Mouse (Mus musculus) liver, embryonic 14.5 days (tissue): Measurements from ENCODE around the gene Shc1. TPM values are rescaled to one million over a fixed set of nuclear protein-coding genes. Genes with fewer than 3 reads are reported as not detected.

Source experiments
- ATAC-seq: fragments of 200-750 bp; cut with Nextera tagmentation; 2 replicates; pipeline ENCODE4 v1.8.0; 2017; ENCODE audit warnings: moderate number of reproducible peaks, mild to moderate bottlenecking, moderate library complexity; ENCODE audit not compliant: insufficient read depth
- DNase-seq, 3 experiments: peaks; one replicate each; pipeline ENCODE4 v3.0.0-alpha.2; 2012 to 2013; ENCODE audit warnings: low read depth in 3 of 3, low spot score in 3 of 3
- H3K27ac ChIP-seq: fragments of 300-500 bp; sonication (generic); 2 replicates; pipeline ENCODE4 v1.5.1; 2014; ENCODE audit warnings: moderate library complexity, mild to moderate bottlenecking, control low read depth, inconsistent platforms
- H3K27me3 ChIP-seq: fragments of 300-500 bp; sonication (generic); 2 replicates; pipeline ENCODE4 v1.6.1; 2014; ENCODE audit warnings: mild to moderate bottlenecking, low read length, moderate library complexity; ENCODE audit not compliant: control insufficient read depth, insufficient read depth
- H3K36me3 ChIP-seq: fragments of 300-500 bp; sonication (generic); replicated peaks from 2 replicates; pipeline ENCODE4 v1.6.1; 2014; ENCODE audit warnings: low read depth; ENCODE audit not compliant: control insufficient read depth, insufficient read depth
- H3K4me1 ChIP-seq, 2 experiments: fragments of 200-500 bp in 1 of 2; fragments of 300-500 bp in 1 of 2; sonication (generic) in 1 of 2; replicated peaks; 2 replicates each; pipeline ENCODE4 v1.6.1; 2012 to 2014; ENCODE audit warnings: antibody characterized with exemption in 1 of 2, inconsistent platforms in 1 of 2, low read length in 1 of 2; ENCODE audit not compliant: control insufficient read depth in 2 of 2, insufficient read depth in 2 of 2
- H3K4me2 ChIP-seq: fragments of 300-500 bp; sonication (generic); 2 replicates; pipeline ENCODE4 v1.6.1; 2014; ENCODE audit warnings: low read depth, mild to moderate bottlenecking, control low read depth, moderate library complexity
- H3K4me3 ChIP-seq, 2 experiments: fragments of 200-500 bp in 1 of 2; fragments of 300-500 bp in 1 of 2; sonication (generic) in 1 of 2; 2 replicates each; pipeline ENCODE4 v1.5.1; 2012 to 2014; ENCODE audit warnings: low read depth in 2 of 2, low read length in 2 of 2, mild to moderate bottlenecking in 2 of 2, control low read depth in 1 of 2, inconsistent platforms in 1 of 2, moderate library complexity in 1 of 2; ENCODE audit not compliant: insufficient read depth in 1 of 2
- H3K9ac ChIP-seq: fragments of 300-500 bp; sonication (generic); replicated peaks from 2 replicates; pipeline ENCODE4 v1.6.1; 2014; ENCODE audit warnings: mild to moderate bottlenecking, control low read depth, moderate library complexity
- H3K9me3 ChIP-seq: fragments of 300-500 bp; sonication (generic); 2 replicates; pipeline ENCODE4 v1.6.1; 2016; ENCODE audit warnings: low read length, mixed read lengths; ENCODE audit not compliant: control insufficient read depth
- CTCF ChIP-seq: IDR thresholded peaks from 2 replicates; pipeline ENCODE4 v1.5.1; 2016; ENCODE audit warnings: antibody characterized with exemption, low read depth, control low read depth
- EP300 ChIP-seq: IDR thresholded peaks from 2 replicates; pipeline ENCODE4 v1.6.1; 2016; ENCODE audit warnings: antibody characterized with exemption, low read depth
- WGBS: fragments of 180-500 bp; shearing (Covaris S2); extraction: QIAGEN DNeasy Blood & Tissue Kit; methylation state at CpG from one replicate; pipeline ENCODE4 v1.1.7; 2014; ENCODE audit not compliant: insufficient replicate concordance; 5-methylcytosine and 5-hydroxymethylcytosine counted together
- polyA plus RNA-seq, 2 experiments: library from polyadenylated mRNA; depleted of rRNA in 1 of 2; stranded (reverse) in 1 of 2; unstranded in 1 of 2; fragments of >200 nt; fragmentation: Nextera tagmentation in 1 of 2; extraction: Ambion mirVana in 1 of 2; gene quantifications; 2 replicates each; pipeline versions ENCODE4 v1.2.1 to v1.2.3; 2012 to 2014

Gene Shc1
- polyA plus RNA-seq, 2 experiments, result 27.5 to 36.9 TPM

GRCm38 (mm10) chr3:89394006-89394893 lies 24.0 kb upstream of the Shc1 start, which contains the start of gene Zbtb7b:
Gene Zbtb7b, minus strand, starts transcription at chr3:89394776.
- under 1% methylated on average over 41 of the region's 42 CpGs for WGBS
- Histone ChIP-seq H3K9me3 (no peaks in the 10 kb centered on the region), H3K4me1 (peaks cover 9 to 19% of the 10 kb centered on the region in 2 experiments)

GRCm38 (mm10) chr3:89394894-89395256 lies 23.4 kb upstream of the Shc1 start:
- no peak; the same call in 1 of the 2 replicates for TF ChIP-seq EP300
- Histone ChIP-seq H3K27ac (no peak overlapping the region), H3K4me1 (peaks cover 9 to 16% of the 10 kb centered on the region in 2 experiments), H3K36me3 (no peaks in the 10 kb centered on the region), H3K9me3 (no peaks in the 10 kb centered on the region), H3K4me3 (peak overlapping the region; percentile 54 to 61), H3K27me3 (peaks cover 20% of the 10 kb centered on the region), H3K9ac (peak overlapping the region; percentile 45), H3K4me2 (peak overlapping the region; percentile 98)
- WGBS, result under 1% methylated on average over 12 of the region's 12 CpGs
- DNase-seq (peak; percentile 68 to 74 (median 70)), ATAC-seq (peak; percentile 20; the same call in 1 of the 2 replicates)

More at GRCm38 (mm10) chr3:89394006-89394893, 24.0 kb upstream of the Shc1 start, which contains the start of gene Zbtb7b:
- Histone ChIP-seq H3K4me2 (peak within 1 kb of the TSS; percentile 98), H3K27ac (peak within 1 kb of the TSS; percentile 51), H3K27me3 (peaks cover 20% of the 10 kb centered on the region), H3K9ac (peak within 1 kb of the TSS; percentile 63), H3K36me3 (no peaks in the 10 kb centered on the region), H3K4me3 (peak within 1 kb of the TSS; percentile 54 to 61)
- TF ChIP-seq EP300, result no peak
- peak; percentile 62 for TF ChIP-seq CTCF
- peak; percentile 64 for ATAC-seq
- no peak for DNase-seq

GRCm38 (mm10) chr3:89395419-89395805 lies 22.8 kb upstream of the Shc1 start:
- H3K4me1 ChIP-seq, result peaks cover 9 to 16% of the 10 kb centered on the region in 2 experiments
- peak overlapping the region; percentile 54 to 61 for H3K4me3 ChIP-seq
- no peak for ATAC-seq
- H3K4me2 ChIP-seq, result peak overlapping the region; percentile 98
- no peaks in the 10 kb centered on the region for H3K9me3 ChIP-seq
- DNase-seq, result no peak
- no peaks in the 10 kb centered on the region for H3K36me3 ChIP-seq
- H3K9ac ChIP-seq, result peak overlapping the region; percentile 45
- WGBS, result 2% methylated on average over 10 of the region's 10 CpGs
- TF ChIP-seq CTCF, result no peak
- TF ChIP-seq EP300, result no peak
- peaks cover 20% of the 10 kb centered on the region for H3K27me3 ChIP-seq
- H3K27ac ChIP-seq, result no peak overlapping the region

- Histone ChIP-seq H3K36me3 (no peaks in the 10 kb centered on the region), H3K4me1 (peaks cover 9 to 16% of the 10 kb centered on the region in 2 experiments), H3K4me3 (peak overlapping the region; percentile 58 to 61), H3K27ac (no peak overlapping the region), H3K9ac (peak overlapping the region; percentile 66), H3K9me3 (no peaks in the 10 kb centered on the region), H3K27me3 (peaks cover 20% of the 10 kb centered on the region), H3K4me2 (peak overlapping the region; percentile 98)
- TF ChIP-seq CTCF (peak; percentile 94), EP300 (no peak)
- DNase-seq, result peak in 1 of 3 experiments; percentile 43
- no peak for ATAC-seq
- WGBS, result under 1% methylated on average over 44 of the region's 44 CpGs
These were observed 22.2 kb upstream of the Shc1 start for GRCm38 (mm10) chr3:89395806-89396653.
